Mouse (Mus musculus) adrenal gland, postnatal 25 days (tissue): Measurements from ENCODE around the gene Chl1. TPM values are rescaled to one million over a fixed set of nuclear protein-coding genes. Genes with fewer than 3 reads are reported as not detected.

Experiments used
- DNase-seq: peaks from one replicate; pipeline ENCODE4 v3.0.0; 2021; ENCODE audit warnings: mixed read lengths
- total RNA-seq: library from RNA; stranded (reverse); gene quantifications from 2 replicates; pipeline ENCODE4 v1.2.3, GENCODE M21; 2021

The Chl1 gene
- total RNA-seq, 1 experiment from 2014 or later: 3.2 TPM

GRCm38 (mm10) chr6:103542576-103542975 is 32.2 kb downstream of the Chl1 start:
- DNase-seq: no peak

- no peak for DNase-seq
These were observed 33.4 kb downstream of the Chl1 start for GRCm38 (mm10) chr6:103543753-103544152.

- DNase-seq: no peak
These were observed 35.9 kb downstream of the Chl1 start for GRCm38 (mm10) chr6:103546314-103546713.

- DNase-seq: no peak
These were observed 39.5 kb downstream of the Chl1 start for GRCm38 (mm10) chr6:103549929-103550328.

GRCm38 (mm10) chr6:103558037-103558893 is 47.9 kb downstream of the Chl1 start:
- DNase-seq: no peak

GRCm38 (mm10) chr6:103558894-103559225 is 48.5 kb downstream of the Chl1 start:
- DNase-seq: peak; percentile 2

- no peak for DNase-seq
These were observed 49.0 kb downstream of the Chl1 start for GRCm38 (mm10) chr6:103559344-103559743.

GRCm38 (mm10) chr6:103564811-103565210 is 54.4 kb downstream of the Chl1 start:
- no peak for DNase-seq

- DNase-seq: no peak
These were observed 56.9 kb downstream of the Chl1 start for GRCm38 (mm10) chr6:103567247-103567646.

- no peak for DNase-seq
These were observed 62.3 kb downstream of the Chl1 start for GRCm38 (mm10) chr6:103572659-103573058.

GRCm38 (mm10) chr6:103584224-103584623 is 73.8 kb downstream of the Chl1 start:
- no peak for DNase-seq

- no peak for DNase-seq
These were observed 75.3 kb downstream of the Chl1 start for GRCm38 (mm10) chr6:103585667-103586066.

GRCm38 (mm10) chr6:103586081-103586480 is 75.7 kb downstream of the Chl1 start:
- DNase-seq: no peak

- no peak for DNase-seq
These were observed 91.7 kb downstream of the Chl1 start for GRCm38 (mm10) chr6:103602070-103602469.

GRCm38 (mm10) chr6:103610656-103611055 is 100.3 kb downstream of the Chl1 start:
- no peak for DNase-seq

GRCm38 (mm10) chr6:103612626-103613025 is 102.2 kb downstream of the Chl1 start:
- DNase-seq: no peak

- no peak for DNase-seq
These were observed 103.3 kb downstream of the Chl1 start for GRCm38 (mm10) chr6:103613714-103614113.

- DNase-seq: no peak
These were observed 105.7 kb downstream of the Chl1 start for GRCm38 (mm10) chr6:103615924-103616602.

GRCm38 (mm10) chr6:103620880-103621279 is 110.5 kb downstream of the Chl1 start:
- DNase-seq: no peak

- DNase-seq: no peak
These were observed 111.8 kb downstream of the Chl1 start for GRCm38 (mm10) chr6:103622117-103622713.

GRCm38 (mm10) chr6:103632856-103633255 is 122.5 kb downstream of the Chl1 start:
- no peak for DNase-seq

GRCm38 (mm10) chr6:103656778-103657177 is 146.4 kb downstream of the Chl1 start:
- DNase-seq: no peak

GRCm38 (mm10) chr6:103659173-103659572 is 148.8 kb downstream of the Chl1 start:
- no peak for DNase-seq
